Mouse (Mus musculus): Measurements from ENCODE around the gene Gm45140.

DNA sequence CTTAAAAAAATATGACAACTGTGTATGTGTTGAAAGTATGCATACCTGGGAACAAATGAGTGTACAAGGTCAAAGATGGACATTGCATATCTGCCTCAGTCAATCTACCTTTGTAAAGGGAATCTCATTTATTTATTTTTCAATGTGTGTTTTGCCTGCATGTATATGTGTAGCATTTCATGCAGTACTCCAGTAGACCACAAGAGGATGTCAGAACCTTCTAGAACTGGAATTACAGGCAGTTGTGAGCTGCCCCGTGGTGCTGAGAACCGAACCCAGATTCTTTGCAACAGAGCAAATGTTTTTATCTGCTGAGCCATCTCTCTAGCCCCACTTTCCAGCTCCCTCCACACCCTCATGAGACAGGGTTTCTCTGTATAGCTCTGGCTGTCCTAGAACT, 38.4 kb upstream of the Gm45140 start:
- TF ChIP-seq ZNF384 (IDR thresholded peaks at IDR 0.05; ENCODE audit: low read depth, low read length) (no peak), CHD2 (IDR thresholded peaks at IDR 0.05; ENCODE audit: low read depth, low read length) (no peak), HCFC1 (IDR thresholded peaks at IDR 0.05; ENCODE audit: borderline replicate concordance, insufficient read depth, low read length) (no peak), MAFK (IDR thresholded peaks at IDR 0.05; ENCODE audit: insufficient read depth, low read depth, low read length) (no peak)
